Mouse (Mus musculus) C2C12 (cell line): ENCODE measurements around the gene Caskin2.

ENCODE experiments used
- CEBPB ChIP-seq: IDR thresholded peaks from one replicate; pipeline ENCODE4 v1.6.1; 2011; ENCODE audit warnings: low read depth, mild to moderate bottlenecking, control low read depth, moderate library complexity
- CTCF ChIP-seq: IDR thresholded peaks from one replicate; pipeline ENCODE4 v1.5.1; 2011; ENCODE audit not compliant: control insufficient read depth, insufficient read depth, insufficient read length
- MAX ChIP-seq: IDR thresholded peaks from one replicate; pipeline ENCODE4 v1.6.1; 2011; ENCODE audit warnings: mild to moderate bottlenecking, control low read depth
- USF1 ChIP-seq: IDR thresholded peaks from one replicate; pipeline ENCODE4 v1.6.1; 2011; ENCODE audit warnings: low read depth, mild to moderate bottlenecking, control low read depth, moderate library complexity

DNA sequence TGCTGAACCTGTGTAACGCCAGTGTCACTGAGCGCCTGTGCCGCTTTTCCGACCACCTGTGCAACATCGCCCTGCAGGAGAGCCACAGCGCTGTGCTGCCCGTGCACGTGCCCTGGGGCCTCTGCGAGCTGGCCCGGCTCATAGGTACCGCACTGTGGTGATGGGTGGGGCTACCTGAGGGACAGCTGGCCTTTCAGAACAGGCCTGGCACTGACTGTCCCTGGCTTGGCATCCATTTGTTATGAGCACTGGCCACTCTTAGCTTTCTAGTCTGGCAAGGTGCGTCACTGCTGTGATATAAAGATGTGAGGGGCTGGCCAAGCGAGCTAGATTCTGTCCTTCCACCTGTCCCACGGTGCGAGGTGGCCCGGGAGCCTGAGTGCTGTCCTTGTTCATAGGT is 21.5 kb downstream of the Caskin2 start:
- TF ChIP-seq CTCF, result no peak
- no peak for TF ChIP-seq USF1
- TF ChIP-seq MAX, result no peak
- no peak for TF ChIP-seq CEBPB
